Mouse (Mus musculus): Measurements from ENCODE around the gene Ddx6. TPM values are rescaled to one million over a fixed set of nuclear protein-coding genes. Genes with fewer than 3 reads are reported as not detected.
"Not testable (repeated sequence)": the region's sequence is repeated elsewhere in the genome, so short reads cannot be mapped to it uniquely, and the experiment has no call there.

Ddx6 gene
- polyA plus RNA-seq, 1 experiment = 168 TPM

GRCm38 (mm10) chr9:44599616-44600015 is 5.1 kb upstream of the Ddx6 start:
- no peak overlapping the region for H3K27ac ChIP-seq (ENCODE audit: insufficient read depth, low read depth, low read length)
- WGBS = 27% methylated on average over 6 of the region's 6 CpGs
- H3K4me1 ChIP-seq (ENCODE audit: control insufficient read depth, insufficient read depth, low read length) = peaks cover 10% of the 10 kb centered on the region
- TF ChIP-seq POLR2A (IDR thresholded peaks at IDR 0.05; ENCODE audit: insufficient read depth, low read depth, low read length) (no peak), CTCF (IDR thresholded peaks at IDR 0.05; ENCODE audit: insufficient read depth, low read depth, low read length) (no peak)
- H3K4me3 ChIP-seq (ENCODE audit: insufficient read depth, low read depth, low read length) = no peak overlapping the region

- TF ChIP-seq CTCF (IDR thresholded peaks at IDR 0.05; ENCODE audit: insufficient read depth, low read depth, low read length) (no peak), POLR2A (IDR thresholded peaks at IDR 0.05; ENCODE audit: insufficient read depth, low read depth, low read length) (no peak)
- Histone ChIP-seq H3K4me3 (ENCODE audit: insufficient read depth, low read depth, low read length) (no peak overlapping the region), H3K27ac (ENCODE audit: insufficient read depth, low read depth, low read length) (no peak overlapping the region), H3K4me1 (ENCODE audit: control insufficient read depth, insufficient read depth, low read length) (peaks cover 10% of the 10 kb centered on the region)
- WGBS = 84% methylated on average over 6 of the region's 6 CpGs
These were observed 3.9 kb upstream of the Ddx6 start for GRCm38 (mm10) chr9:44600801-44601200.

GRCm38 (mm10) chr9:44602766-44603165 is 1.9 kb upstream of the Ddx6 start:
- 0 out of 2 replicates have a peak overlapping the region, but pooled peaks have one; percentile 7 for H3K27ac ChIP-seq (ENCODE audit: insufficient read depth, low read depth, low read length)
- 65% methylated on average over 6 of the region's 6 CpGs for WGBS
- no peak for TF ChIP-seq CTCF (IDR thresholded peaks at IDR 0.05; ENCODE audit: insufficient read depth, low read depth, low read length)
- H3K4me1 ChIP-seq (ENCODE audit: control insufficient read depth, insufficient read depth, low read length) = peaks cover 13% of the 10 kb centered on the region
- no peak overlapping the region for H3K4me3 ChIP-seq (ENCODE audit: insufficient read depth, low read depth, low read length)

GRCm38 (mm10) chr9:44603454-44604289 is 1.0 kb upstream of the Ddx6 start:
- under 1% methylated on average over 38 of the region's 38 CpGs for WGBS

GRCm38 (mm10) chr9:44604290-44604778 is 358 bp upstream of the Ddx6 start:
- Histone ChIP-seq H3K4me3 (ENCODE audit: insufficient read depth, low read depth, low read length) (peak overlapping the region; percentile 67), H3K27ac (ENCODE audit: insufficient read depth, low read depth, low read length) (peak overlapping the region; percentile 95), H3K4me1 (ENCODE audit: control insufficient read depth, insufficient read depth, low read length) (peaks cover 10% of the 10 kb centered on the region; the same call in 1 of the 2 replicates)
- under 1% methylated on average over 65 of the region's 65 CpGs for WGBS
- TF ChIP-seq POLR2A (IDR thresholded peaks at IDR 0.05; ENCODE audit: insufficient read depth, low read depth, low read length) (peak; percentile 68), CTCF (IDR thresholded peaks at IDR 0.05; ENCODE audit: insufficient read depth, low read depth, low read length) (no peak)

More at GRCm38 (mm10) chr9:44603454-44604289, 1.0 kb upstream of the Ddx6 start:
- H3K4me3 ChIP-seq (ENCODE audit: insufficient read depth, low read depth, low read length) = peak overlapping the region; percentile 67
- TF ChIP-seq CTCF (IDR thresholded peaks at IDR 0.05; ENCODE audit: insufficient read depth, low read depth, low read length) (no peak), POLR2A (IDR thresholded peaks at IDR 0.05; ENCODE audit: insufficient read depth, low read depth, low read length) (no peak)
- H3K4me1 ChIP-seq (ENCODE audit: control insufficient read depth, insufficient read depth, low read length) = peaks cover 15% of the 10 kb centered on the region
- peak overlapping the region; percentile 95 for H3K27ac ChIP-seq (ENCODE audit: insufficient read depth, low read depth, low read length)

- Histone ChIP-seq H3K27ac (ENCODE audit: insufficient read depth, low read depth, low read length) (peak overlapping the region; percentile 98), H3K4me3 (ENCODE audit: insufficient read depth, low read depth, low read length) (peak overlapping the region; percentile 67), H3K4me1 (ENCODE audit: control insufficient read depth, insufficient read depth, low read length) (peaks cover 10% of the 10 kb centered on the region)
- TF ChIP-seq POLR2A (IDR thresholded peaks at IDR 0.05; ENCODE audit: insufficient read depth, low read depth, low read length) (no peak), CTCF (IDR thresholded peaks at IDR 0.05; ENCODE audit: insufficient read depth, low read depth, low read length) (no peak)
- under 1% methylated on average over 13 of the region's 13 CpGs for WGBS
These were observed 999 bp downstream of the Ddx6 start for GRCm38 (mm10) chr9:44605616-44606165.

- Histone ChIP-seq H3K4me3 (ENCODE audit: insufficient read depth, low read depth, low read length) (no peak overlapping the region), H3K4me1 (ENCODE audit: control insufficient read depth, insufficient read depth, low read length) (peaks cover 10% of the 10 kb centered on the region), H3K27ac (ENCODE audit: insufficient read depth, low read depth, low read length) (no peak overlapping the region)
- 15% methylated on average over 4 of the region's 4 CpGs for WGBS
- TF ChIP-seq POLR2A (IDR thresholded peaks at IDR 0.05; ENCODE audit: insufficient read depth, low read depth, low read length) = no peak
These were observed 2.0 kb downstream of the Ddx6 start for GRCm38 (mm10) chr9:44606646-44607045.

- Histone ChIP-seq H3K4me3 (ENCODE audit: insufficient read depth, low read depth, low read length) (0 out of 2 replicates have a peak overlapping the region, but pooled peaks have one; percentile 17), H3K4me1 (ENCODE audit: control insufficient read depth, insufficient read depth, low read length) (peaks cover 10% of the 10 kb centered on the region), H3K27ac (ENCODE audit: insufficient read depth, low read depth, low read length) (no peak overlapping the region)
- 11% methylated on average over 4 of the region's 4 CpGs for WGBS
- TF ChIP-seq CTCF (IDR thresholded peaks at IDR 0.05; ENCODE audit: insufficient read depth, low read depth, low read length) = no peak
- TF ChIP-seq POLR2A (IDR thresholded peaks at IDR 0.05; ENCODE audit: insufficient read depth, low read depth, low read length) = no peak
These were observed 2.6 kb downstream of the Ddx6 start for GRCm38 (mm10) chr9:44607306-44607705.

- Histone ChIP-seq H3K4me1 (ENCODE audit: control insufficient read depth, insufficient read depth, low read length) (peaks cover 10% of the 10 kb centered on the region), H3K4me3 (ENCODE audit: insufficient read depth, low read depth, low read length) (no peak overlapping the region), H3K27ac (ENCODE audit: insufficient read depth, low read depth, low read length) (no peak overlapping the region)
- TF ChIP-seq CTCF (IDR thresholded peaks at IDR 0.05; ENCODE audit: insufficient read depth, low read depth, low read length) (no peak), POLR2A (IDR thresholded peaks at IDR 0.05; ENCODE audit: insufficient read depth, low read depth, low read length) (no peak)
- 88% methylated on average over 25 of the region's 25 CpGs for WGBS
These were observed 5.7 kb downstream of the Ddx6 start for GRCm38 (mm10) chr9:44610371-44610770.

GRCm38 (mm10) chr9:44613081-44613480 is 8.4 kb downstream of the Ddx6 start:
- 32% methylated on average over 1 of the region's 1 CpGs for WGBS
- H3K27ac ChIP-seq (ENCODE audit: insufficient read depth, low read depth, low read length); H3K4me1 ChIP-seq (ENCODE audit: control insufficient read depth, insufficient read depth, low read length); H3K4me3 ChIP-seq (ENCODE audit: insufficient read depth, low read depth, low read length): not testable (repeated sequence)
